Mouse (Mus musculus) small intestine, adult 10 weeks (tissue): ENCODE measurements around the gene Dbil5. TPM values are rescaled to one million over a fixed set of nuclear protein-coding genes. Genes with fewer than 3 reads are reported as not detected.

Experiments used
- polyA plus RNA-seq: library from polyadenylated mRNA; stranded (reverse); fragments of 350-450 nt; fragmentation: Illumina TruSeq; extraction: RNeasy Lipid Tissue Mini Kit (QIAGEN cat#74804); gene quantifications from one replicate; pipeline ENCODE4 v1.2.3, GENCODE M21; 2014; ENCODE audit warnings: low replicate concordance

Dbil5 gene
- polyA plus RNA-seq: not detected

GRCm38 (mm10) chr11:76217390-76217800 is at the start of gene Dbil5, which contains the start of gene Gemin4:
TSS of gene Dbil5 (plus strand) at chr11:76217608.
TSS of gene Gemin4 (minus strand) at chr11:76217664.

GRCm38 (mm10) chr11:76179495-76180145 is 37.8 kb upstream of the Dbil5 start, which contains the start of the genes Vps53 and Fam57a:
TSS of gene Vps53 (minus strand) at chr11:76179647.
TSS of gene Fam57a (plus strand) at chr11:76179671.

GRCm38 (mm10) chr11:76242901-76243810 is 25.7 kb downstream of the Dbil5 start, which contains the start of the genes Mrm3 and Glod4:
TSS of gene Mrm3 (plus strand) at chr11:76243715.
TSS of gene Glod4 (minus strand) at chr11:76243725.

Other genes starting within 250 kb of the Dbil5 start
- gene 1700016K19Rik, start 217.7 kb upstream of the Dbil5 start, polyA plus RNA-seq: not detected
- 27.8 TPM for gene Rflnb, start 189.8 kb upstream of the Dbil5 start, polyA plus RNA-seq
- gene Vps53, start 38.0 kb upstream of the Dbil5 start, polyA plus RNA-seq: 40.0 TPM
- 2.5 TPM for gene Fam57a, start 37.9 kb upstream of the Dbil5 start, polyA plus RNA-seq
- gene Gemin4, start 56 bp downstream of the Dbil5 start, polyA plus RNA-seq: not detected
- 1.5 TPM for gene Mrm3, start 26.1 kb downstream of the Dbil5 start, polyA plus RNA-seq
- gene Glod4, start 26.1 kb downstream of the Dbil5 start, polyA plus RNA-seq: 75.6 TPM
- 0.82 TPM for gene Nxn, start 181.5 kb downstream of the Dbil5 start, polyA plus RNA-seq
- 2.9 TPM for gene Timm22, start 189.3 kb downstream of the Dbil5 start, polyA plus RNA-seq